Mouse (Mus musculus) embryonic fibroblast, embryonic 13.5 days (primary cell): ENCODE results near the gene Aqp2.

Source experiments
- CTCF ChIP-seq: IDR thresholded peaks from 2 replicates; pipeline ENCODE4 v1.5.1; 2011; ENCODE audit warnings: mild to moderate bottlenecking, control low read depth, low read length, moderate library complexity, borderline replicate concordance; ENCODE audit not compliant: insufficient read depth
- POLR2A ChIP-seq: IDR thresholded peaks from 2 replicates; pipeline ENCODE4 v1.6.1; 2011; ENCODE audit warnings: low read depth, mild to moderate bottlenecking, control low read depth, low read length, moderate library complexity

DNA sequence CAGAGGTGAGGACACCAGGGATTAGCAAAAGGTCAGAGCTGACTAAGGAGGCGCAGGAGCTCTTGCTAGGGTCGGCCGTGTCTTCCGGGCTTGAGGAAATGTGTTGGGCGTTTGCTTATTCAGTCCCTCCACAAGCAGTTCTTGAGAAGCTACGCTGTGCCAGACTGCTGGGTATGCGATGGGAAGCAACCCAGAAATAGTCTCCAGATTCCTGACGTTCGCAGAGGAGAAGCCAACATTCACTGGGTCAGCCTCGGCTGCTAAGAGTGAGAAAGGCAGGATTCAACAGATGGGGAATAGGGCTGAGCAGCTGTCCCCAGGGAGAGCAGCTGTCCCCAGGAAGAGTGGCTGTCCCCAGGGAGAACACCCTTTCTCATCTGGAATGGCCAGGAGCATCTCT is 9.7 kb upstream of the Aqp2 start:
- TF ChIP-seq CTCF (no peak), POLR2A (no peak)
